Mouse (Mus musculus) macrophage (primary cell): ENCODE data around the gene Ermap. TPM values are rescaled to one million over a fixed set of nuclear protein-coding genes. Genes with fewer than 3 reads are reported as not detected.
A peak's percentile ranks its signal among the peaks of the same experiment; 100 is the strongest.

ENCODE experiments used
- H3K27ac ChIP-seq: fragments of 350-480 bp; formaldehyde crosslinking; 2 replicates; pipeline ENCODE4 v1.9.0; 2021
- H3K36me3 ChIP-seq: fragments of 350-480 bp; formaldehyde crosslinking; 2 replicates; pipeline ENCODE4 v1.9.0; 2021; ENCODE audit errors: inconsistent target
- H3K4me3 ChIP-seq: fragments of 350-480 bp; formaldehyde crosslinking; 2 replicates; pipeline ENCODE4 v1.9.0; 2021; ENCODE audit errors: inconsistent target
- H3K79me2 ChIP-seq: fragments of 350-480 bp; formaldehyde crosslinking; 2 replicates; pipeline ENCODE4 v1.9.0; 2021; ENCODE audit errors: inconsistent target
- WGBS: methylation state at CpG from one replicate; pipeline ENCODE4 v1.1.7; 2026; ENCODE audit warnings: inconsistent platforms; ENCODE audit not compliant: missing documents; 5-methylcytosine and 5-hydroxymethylcytosine counted together
- polyA plus RNA-seq: library from polyadenylated mRNA; stranded (reverse); fragments of 250-400 nt; gene quantifications from 3 replicates; pipeline ENCODE4 v1.2.4, GENCODE M21; 2018; ENCODE audit warnings: inconsistent platforms

The Ermap gene
- polyA plus RNA-seq, 1 experiment from 2014 or later: not detected

DNA sequence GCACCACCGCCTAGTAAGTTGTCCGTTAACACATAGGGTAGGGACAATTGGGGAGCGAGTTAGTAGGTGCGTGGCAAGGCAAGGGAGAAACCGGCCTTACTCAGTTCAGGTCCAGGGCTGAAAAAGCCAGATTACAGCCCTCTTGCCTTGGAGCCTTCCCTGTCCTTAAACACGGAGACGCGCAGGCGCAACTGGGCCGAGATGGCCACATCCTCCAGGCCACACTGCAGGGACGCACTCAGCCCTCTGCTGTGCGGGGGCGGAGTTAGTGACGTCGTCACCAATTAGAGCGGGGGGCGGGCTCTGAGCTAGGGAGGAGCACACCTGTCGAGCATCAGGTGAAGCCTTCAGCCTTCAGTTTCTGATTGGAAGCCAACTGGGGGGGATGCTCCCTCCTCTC, 51.6 kb downstream of the Ermap start:
- H3K4me3 ChIP-seq: no peak overlapping the region
- no peaks in the 10 kb centered on the region for H3K79me2 ChIP-seq
- peaks cover 38% of the 10 kb centered on the region for H3K36me3 ChIP-seq
- no peak overlapping the region for H3K27ac ChIP-seq
- WGBS: 86% methylated on average over 11 of the region's 18 CpGs

GRCm38 (mm10) chr4:119137313-119137712, 52.5 kb downstream of the Ermap start:
- 88% methylated on average over 8 of the region's 8 CpGs for WGBS
- H3K79me2 ChIP-seq: no peaks in the 10 kb centered on the region
- H3K27ac ChIP-seq: no peak overlapping the region
- no peak overlapping the region for H3K4me3 ChIP-seq
- H3K36me3 ChIP-seq: peaks cover 47% of the 10 kb centered on the region

GRCm38 (mm10) chr4:119133860-119134259, 56.0 kb downstream of the Ermap start:
- H3K79me2 ChIP-seq: peaks cover 20% of the 10 kb centered on the region
- WGBS: 92% methylated on average over 13 of the region's 13 CpGs
- no peak overlapping the region for H3K4me3 ChIP-seq
- H3K36me3 ChIP-seq: peaks cover 47% of the 10 kb centered on the region
- no peak overlapping the region for H3K27ac ChIP-seq

DNA sequence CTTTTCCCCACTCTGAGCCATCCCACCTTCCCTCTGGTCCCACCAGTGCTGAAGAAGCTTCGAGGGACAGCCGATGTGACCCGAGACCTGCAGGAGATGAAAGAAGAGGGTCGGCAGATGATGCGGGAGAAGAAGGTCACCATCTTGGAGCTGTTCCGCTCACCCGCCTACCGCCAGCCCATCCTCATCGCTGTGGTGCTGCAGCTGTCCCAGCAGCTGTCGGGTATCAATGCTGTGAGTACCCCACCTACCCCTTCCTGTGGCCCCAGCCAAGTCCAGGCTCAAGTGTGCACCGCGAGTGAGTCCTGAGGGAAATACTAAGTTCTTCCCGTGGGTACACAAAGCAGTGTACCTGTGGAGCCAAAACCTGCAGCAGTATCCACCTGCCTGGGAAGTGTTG, 56.5 kb downstream of the Ermap start:
- Histone ChIP-seq H3K4me3 (no peak overlapping the region), H3K79me2 (peaks cover 26% of the 10 kb centered on the region), H3K27ac (no peak overlapping the region), H3K36me3 (peaks cover 47% of the 10 kb centered on the region)
- 95% methylated on average over 13 of the region's 13 CpGs for WGBS

GRCm38 (mm10) chr4:119131189-119131910, 58.5 kb downstream of the Ermap start:
- Histone ChIP-seq H3K4me3 (no peak overlapping the region), H3K36me3 (peaks cover 37% of the 10 kb centered on the region), H3K79me2 (peaks cover 33% of the 10 kb centered on the region), H3K27ac (no peak overlapping the region)
- WGBS: 74% methylated on average over 8 of the region's 8 CpGs

DNA sequence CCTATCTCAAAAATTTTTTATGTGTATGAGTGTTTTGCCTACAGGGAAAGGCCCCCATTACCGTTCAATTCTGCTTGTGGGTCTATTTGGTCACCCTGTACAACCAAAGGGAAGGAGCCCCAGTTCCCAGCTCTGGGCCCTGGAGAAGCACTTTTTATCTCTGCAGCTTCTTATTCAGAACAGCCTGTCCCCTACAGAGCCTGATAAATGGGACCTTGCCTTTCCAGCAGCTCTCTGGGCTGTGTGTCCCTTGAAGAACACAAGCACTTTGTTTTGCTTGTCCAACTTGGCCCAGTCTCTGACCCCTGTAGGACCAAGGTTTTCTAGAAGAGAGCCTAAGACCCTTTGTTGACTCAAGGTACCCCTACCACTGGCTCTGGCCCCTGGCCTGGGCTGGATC, 60.7 kb downstream of the Ermap start:
- H3K36me3 ChIP-seq: peaks cover 18% of the 10 kb centered on the region
- H3K79me2 ChIP-seq: peaks cover 39% of the 10 kb centered on the region
- WGBS: 92% methylated on average over 1 of the region's 1 CpGs
- no peak overlapping the region for H3K27ac ChIP-seq
- H3K4me3 ChIP-seq: no peak overlapping the region

- 60% methylated on average over 7 of the region's 7 CpGs for WGBS
These were observed 61.3 kb downstream of the Ermap start for GRCm38 (mm10) chr4:119128547-119128946.

DNA sequence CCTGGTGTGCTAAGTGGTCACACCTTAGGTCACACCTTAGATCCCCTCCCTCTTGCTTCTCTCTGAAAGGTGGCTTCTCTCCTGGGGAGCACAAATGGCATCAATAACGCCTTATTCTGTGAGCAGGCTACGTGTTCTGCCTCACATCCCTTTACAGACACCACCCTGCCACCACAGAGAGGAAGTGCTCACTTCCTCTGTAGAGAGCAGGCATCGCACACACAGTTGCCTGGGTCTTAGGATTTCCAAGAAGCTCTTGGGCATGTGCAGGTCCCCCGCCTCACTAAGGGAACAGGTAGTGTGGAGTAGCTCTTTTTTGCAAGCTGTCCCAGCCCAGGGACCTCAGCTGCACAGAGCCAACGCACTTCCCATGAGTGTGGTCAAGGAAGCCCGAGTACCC, 62.6 kb downstream of the Ermap start:
- WGBS: 0% methylated on average over 6 of the region's 6 CpGs
- Histone ChIP-seq H3K36me3 (no peaks in the 10 kb centered on the region; the same call in 1 of the 2 replicates), H3K79me2 (peaks cover 58% of the 10 kb centered on the region), H3K27ac (peak overlapping the region; percentile 91), H3K4me3 (no peak overlapping the region)

More at GRCm38 (mm10) chr4:119128547-119128946, 61.3 kb downstream of the Ermap start:
- Histone ChIP-seq H3K79me2 (peaks cover 44% of the 10 kb centered on the region), H3K4me3 (no peak overlapping the region), H3K27ac (peak overlapping the region; percentile 91), H3K36me3 (peaks cover 13% of the 10 kb centered on the region)

DNA sequence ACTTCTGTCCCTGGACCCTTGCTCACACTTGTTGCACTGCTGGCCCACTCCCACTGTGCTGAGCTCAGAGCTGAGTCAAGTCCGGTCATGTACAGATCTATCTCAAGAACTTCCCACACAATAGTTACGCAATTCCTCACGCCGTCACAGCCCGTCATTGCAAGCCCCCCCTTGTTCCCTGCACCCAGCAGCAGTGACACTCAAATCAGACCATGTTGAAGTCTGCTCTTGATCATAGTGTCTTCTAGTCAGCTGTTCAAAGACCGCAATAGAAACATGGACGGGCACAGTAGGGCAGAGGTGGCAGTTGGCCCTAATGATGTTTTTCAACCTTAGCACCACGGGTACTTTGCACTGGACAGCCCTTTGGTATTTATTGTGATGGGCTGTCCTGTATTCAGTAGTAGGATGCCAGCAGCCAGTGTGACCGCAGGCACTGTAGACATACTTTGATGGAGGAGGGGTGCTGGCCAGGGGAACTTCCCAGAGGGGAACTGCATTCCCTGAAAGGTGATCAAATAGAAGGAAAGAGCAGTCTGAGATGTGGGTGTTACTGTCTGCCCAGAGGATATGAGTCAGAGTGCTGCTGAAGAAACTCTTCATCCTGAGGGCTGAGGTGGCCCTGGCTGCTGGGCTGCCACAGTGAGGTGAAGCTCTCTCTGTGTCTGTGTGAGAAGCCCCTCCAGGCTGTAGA, 64.1 kb downstream of the Ermap start:
- WGBS: 17% methylated on average over 9 of the region's 9 CpGs
- Histone ChIP-seq H3K27ac (peak overlapping the region; percentile 91), H3K4me3 (no peak overlapping the region), H3K36me3 (no peaks in the 10 kb centered on the region), H3K79me2 (peaks cover 71% of the 10 kb centered on the region)

Other genes starting within 250 kb of the Ermap start
- not detected in 3 replicates for gene Lao1, start 228.4 kb downstream of the Ermap start, polyA plus RNA-seq
- gene Slc2a1, start 81.3 kb downstream of the Ermap start, polyA plus RNA-seq: 5.5 to 14.5 TPM (median 7.5 TPM) in 3 replicates
- gene Zfp691, start 15.8 kb downstream of the Ermap start, polyA plus RNA-seq: 1.2 to 2.2 TPM (median 1.6 TPM) in 3 replicates
- 6.9 to 28.4 TPM (median 27.3 TPM) in 3 replicates for gene Svbp, start 5.3 kb upstream of the Ermap start, polyA plus RNA-seq
- gene Tmem269, start 28.2 kb upstream of the Ermap start, polyA plus RNA-seq: not detected in 3 replicates
- 3.0 to 4.3 TPM (median 3.1 TPM) in 3 replicates for gene AU022252, start 42.7 kb upstream of the Ermap start, polyA plus RNA-seq
- 4.6 to 7.6 TPM (median 5.8 TPM) in 3 replicates for gene P3h1, start 42.9 kb upstream of the Ermap start, polyA plus RNA-seq
- not detected in 3 replicates for gene Cldn19, start 65.4 kb upstream of the Ermap start, polyA plus RNA-seq
- 671 to 1,591 TPM (median 793 TPM) in 3 replicates for gene Ybx1, start 104.6 kb upstream of the Ermap start, polyA plus RNA-seq
- gene Ppih, start 130.5 kb upstream of the Ermap start, polyA plus RNA-seq: 19.8 to 39.9 TPM (median 33.9 TPM) in 3 replicates
- gene Ccdc30, start 225.5 kb upstream of the Ermap start, polyA plus RNA-seq: not detected in 3 replicates
- 8.4 to 12.4 TPM (median 9.1 TPM) in 3 replicates for gene Ppcs, start 232.4 kb upstream of the Ermap start, polyA plus RNA-seq
- not detected in 3 replicates for gene Zmynd12, start 232.8 kb upstream of the Ermap start, polyA plus RNA-seq